ENCODE assay signal across 8 mouse cellular contexts in genomic region chr6:90463890-90464421, GRCm38 (mm10). TPM values are rescaled to one million over a fixed set of nuclear protein-coding genes. Genes with fewer than 3 reads are reported as not detected.
DNase-seq lines count a peak whose midpoint lies in the region; ATAC-seq and TF ChIP-seq lines count a peak whose summit lies in the region.

No protein-coding gene starts in this region.

- H3K4me2 ChIP-seq in hindbrain, embryonic 11.5 days (replicated peaks; ENCODE audit: low read depth, low read length) = peak overlapping the region; percentile 100
- H3K4me2 ChIP-seq in lung, postnatal 0 days (replicated peaks; ENCODE audit: low read depth, low read length) = peak overlapping the region; percentile 94

- peaks cover 2 to 19% of the 10 kb centered on the region in 2 experiments; a peak in 1 of 4 replicates for H3K4me1 ChIP-seq in ES-E14 (ENCODE audit: control insufficient read depth in 2 of 2, insufficient read depth in 2 of 2, low read length in 2 of 2, poor library complexity in 1 of 2)
- peaks cover 8% of the 10 kb centered on the region; the same call in 1 of the 2 replicates for H3K4me1 ChIP-seq in hindbrain, embryonic 11.5 days (replicated peaks; ENCODE audit: control insufficient read depth, insufficient read depth, low read length)
- peaks cover 37% of the 10 kb centered on the region; the same call in 1 of the 2 replicates for H3K4me1 ChIP-seq in lung, postnatal 0 days (ENCODE audit: insufficient read depth, low read depth, low read length)

- TF ChIP-seq EP300 in lung, postnatal 0 days (IDR thresholded peaks at IDR 0.05) = no peak

- H3K4me3 ChIP-seq in ES-E14 (ENCODE audit: insufficient read depth in 1 of 2, low read depth in 1 of 2, low read length in 2 of 2, poor library complexity in 1 of 2, severe bottlenecking in 1 of 2) = peak overlapping the region; percentile 70 to 95
- peak overlapping the region; percentile 61; the same call in 1 of the 2 replicates for H3K4me3 ChIP-seq in hindbrain, embryonic 11.5 days (ENCODE audit: low read depth, low read length)
- peak overlapping the region; percentile 81 for H3K4me3 ChIP-seq in lung, postnatal 0 days (ENCODE audit: low read depth, low read length)

- in situ Hi-C loops in ES-E14 (cut with MboI; ENCODE audit: low sequenced_read_pairs in 2 of 2, unreplicated experiment in 2 of 2) = no loop called here

- H3K36me3 ChIP-seq in ES-E14 (ENCODE audit: control insufficient read depth, insufficient read depth, low read length, poor library complexity, severe bottlenecking) = peaks cover 32% of the 10 kb centered on the region
- H3K36me3 ChIP-seq in hindbrain, embryonic 11.5 days (ENCODE audit: control insufficient read depth, insufficient read depth, low read length) = no peaks in the 10 kb centered on the region
- H3K36me3 ChIP-seq in lung, postnatal 0 days (ENCODE audit: insufficient read depth, low read length) = 0 out of 2 replicates have a peak, but pooled peaks cover 4% of the 10 kb centered on the region

- H3K27me3 ChIP-seq in hindbrain, embryonic 11.5 days (ENCODE audit: control insufficient read depth, insufficient read depth, low read length) = peaks cover 10% of the 10 kb centered on the region; the same call in 1 of the 2 replicates
- no peaks in the 10 kb centered on the region for H3K27me3 ChIP-seq in lung, postnatal 0 days (replicated peaks; ENCODE audit: insufficient read depth, low read length)

- ATAC-seq in frontal cortex, adult (ENCODE audit: low TSS enrichment) = 0 out of 2 replicates have a peak, but pooled peaks have one; percentile 0
- ATAC-seq in hindbrain, embryonic 11.5 days (ENCODE audit: low FRiP score) = 0 out of 2 replicates have a peak, but pooled peaks have one; percentile 6
- ATAC-seq in lung, postnatal 0 days = peak; percentile 1; the same call in 1 of the 2 replicates

- 43% methylated on average over 7 of the region's 7 CpGs for WGBS in hindbrain, embryonic 11.5 days
- WGBS in lung, postnatal 0 days = 37% methylated on average over 7 of the region's 7 CpGs

- DNase-seq in frontal cortex, postnatal 10 days (ENCODE audit: low spot score in 2 of 2) = no peak
- no peak for DNase-seq in ES-E14 (ENCODE audit: low read depth, low spot score)
- DNase-seq in hindbrain, embryonic 11.5 days (ENCODE audit: low spot score) = no peak
- peak; percentile 24 for DNase-seq in lung, postnatal 0 days (ENCODE audit: low spot score)
- no peak for DNase-seq in adrenal gland, adult (ENCODE audit: inconsistent age in 2 of 2, low spot score in 1 of 2)
- DNase-seq in thymus, postnatal 25 days = no peak
- DNase-seq in kidney, postnatal 36 days = no peak

- no peaks in the 10 kb centered on the region for H3K9me3 ChIP-seq in ES-E14 (ENCODE audit: control insufficient read depth, insufficient read depth, low read depth, low read length)
- H3K9me3 ChIP-seq in hindbrain, embryonic 11.5 days (ENCODE audit: control insufficient read depth, low read length) = no peaks in the 10 kb centered on the region
- H3K9me3 ChIP-seq in lung, postnatal 0 days (ENCODE audit: low read length) = no peaks in the 10 kb centered on the region

- no peak for TF ChIP-seq CTCF in lung, postnatal 0 days (IDR thresholded peaks at IDR 0.05)

- no peak overlapping the region for H3K27ac ChIP-seq in ES-E14 (ENCODE audit: insufficient read depth, low read depth, low read length, poor library complexity, severe bottlenecking)
- H3K27ac ChIP-seq in hindbrain, embryonic 11.5 days (ENCODE audit: low read depth, low read length) = no peak overlapping the region
- H3K27ac ChIP-seq in lung, postnatal 0 days (ENCODE audit: low read length) = peak overlapping the region; percentile 98

- peak overlapping the region; percentile 90 for H3K9ac ChIP-seq in ES-E14 (ENCODE audit: insufficient read depth, low read depth, low read length, poor library complexity, severe bottlenecking)
- H3K9ac ChIP-seq in hindbrain, embryonic 11.5 days (ENCODE audit: low read depth, low read length) = no peak overlapping the region
- peak overlapping the region; percentile 40 for H3K9ac ChIP-seq in lung, postnatal 0 days (replicated peaks; ENCODE audit: low read depth)

TF ChIP-seq in ES-E14, 5 proteins besides CTCF, POLR2A, EP300 and RAD21:
- no peak for TF ChIP-seq HCFC1 (IDR thresholded peaks at IDR 0.05; ENCODE audit: borderline replicate concordance, insufficient read depth, low read length)
- TF ChIP-seq ZC3H11A (IDR thresholded peaks at IDR 0.05; ENCODE audit: borderline replicate concordance, low read depth, low read length) = no peak
- no peak for TF ChIP-seq CHD2 (IDR thresholded peaks at IDR 0.05; ENCODE audit: low read depth, low read length)
- TF ChIP-seq ZNF384 (IDR thresholded peaks at IDR 0.05; ENCODE audit: low read depth, low read length) = no peak
- no peak for TF ChIP-seq MAFK (IDR thresholded peaks at IDR 0.05; ENCODE audit: insufficient read depth, low read depth, low read length)

RNA-seq across cellular contexts. Expression of gene Klf15, which starts 1.6 kb away (rescaled TPM):
- total RNA-seq in ES-E14 (2012; rRNA removed) = 6.4 and 11.3 TPM in 2 replicates
- 1.9 and 3.6 TPM in 2 replicates for polyA plus RNA-seq in hindbrain, embryonic 11.5 days (2014; fragmentation: Nextera tagmentation; extraction: Ambion mirVana)
- 20.0 and 41.4 TPM in 2 replicates for polyA plus RNA-seq in lung, postnatal 0 days (2015; fragmentation: Nextera tagmentation; extraction: Ambion mirVana)

RNA-seq across cellular contexts. Expression of gene Aldh1l1, which starts 22.3 kb away (rescaled TPM):
- total RNA-seq in ES-E14 (2012; rRNA removed) = 3.9 and 4.0 TPM in 2 replicates
- 2.2 TPM in 2 replicates for polyA plus RNA-seq in hindbrain, embryonic 11.5 days (2014; fragmentation: Nextera tagmentation; extraction: Ambion mirVana)
- polyA plus RNA-seq in lung, postnatal 0 days (2015; fragmentation: Nextera tagmentation; extraction: Ambion mirVana) = 4.8 and 5.7 TPM in 2 replicates

RNA-seq across cellular contexts. Expression of gene Cfap100, which starts 35.4 kb away (rescaled TPM):
- 0.98 and 1.0 TPM in 2 replicates for total RNA-seq in ES-E14 (2012; rRNA removed)
- 1.2 and 1.5 TPM in 2 replicates for polyA plus RNA-seq in hindbrain, embryonic 11.5 days (2014; fragmentation: Nextera tagmentation; extraction: Ambion mirVana)
- 3.9 and 5.2 TPM in 2 replicates for polyA plus RNA-seq in lung, postnatal 0 days (2015; fragmentation: Nextera tagmentation; extraction: Ambion mirVana)
